Mouse (Mus musculus) intestine, embryonic 16.5 days (tissue): ENCODE measurements around the gene Flrt3. TPM values are rescaled to one million over a fixed set of nuclear protein-coding genes. Genes with fewer than 3 reads are reported as not detected.

Source experiments
- ATAC-seq: fragments of 200-750 bp; cut with Nextera tagmentation; 2 replicates; pipeline ENCODE4 v1.8.0; 2017; ENCODE audit warnings: moderate TSS enrichment, moderate library complexity
- H3K27ac ChIP-seq: fragments of 300-500 bp; sonication (generic); 2 replicates; pipeline ENCODE4 v1.5.1; 2014; ENCODE audit warnings: mild to moderate bottlenecking, low read length
- H3K27me3 ChIP-seq: fragments of 300-500 bp; sonication (generic); replicated peaks from 2 replicates; pipeline ENCODE4 v1.6.1; 2014; ENCODE audit warnings: low read length, control low read depth, mixed read lengths; ENCODE audit not compliant: control insufficient read depth, insufficient read depth
- H3K36me3 ChIP-seq: fragments of 300-500 bp; sonication (generic); 2 replicates; pipeline ENCODE4 v1.6.1; 2014; ENCODE audit warnings: low read length, control low read depth; ENCODE audit not compliant: control insufficient read depth, insufficient read depth
- H3K4me1 ChIP-seq: fragments of 300-500 bp; sonication (generic); 2 replicates; pipeline ENCODE4 v1.6.1; 2014; ENCODE audit warnings: low read length, control low read depth, mixed read lengths; ENCODE audit not compliant: control insufficient read depth, insufficient read depth
- H3K4me2 ChIP-seq: fragments of 300-500 bp; sonication (generic); 2 replicates; pipeline ENCODE4 v1.6.1; 2014; ENCODE audit warnings: low read depth, low read length, control low read depth
- H3K4me3 ChIP-seq: fragments of 300-500 bp; sonication (generic); 2 replicates; pipeline ENCODE4 v1.5.1; 2014; ENCODE audit warnings: mild to moderate bottlenecking, low read length
- H3K9ac ChIP-seq: fragments of 300-500 bp; sonication (generic); 2 replicates; pipeline ENCODE4 v1.6.1; 2014; ENCODE audit warnings: low read depth, low read length
- H3K9me3 ChIP-seq: fragments of 300-500 bp; sonication (generic); 2 replicates; pipeline ENCODE4 v1.6.1; 2016; ENCODE audit warnings: low read length, control low read depth; ENCODE audit not compliant: control insufficient read depth
- WGBS: fragments of 180-500 bp; shearing (Covaris S2); extraction: QIAGEN DNeasy Blood & Tissue Kit; methylation state at CpG from one replicate; pipeline ENCODE4 v1.1.7; 2014; 5-methylcytosine and 5-hydroxymethylcytosine counted together
- polyA plus RNA-seq: library from polyadenylated mRNA; unstranded; fragments of >200 nt; fragmentation: Nextera tagmentation; extraction: Ambion mirVana; gene quantifications from 2 replicates; pipeline ENCODE4 v1.2.1, GENCODE M21; 2015

The Flrt3 gene
- polyA plus RNA-seq, 1 experiment from 2014 or later, result 30.4 TPM

DNA sequence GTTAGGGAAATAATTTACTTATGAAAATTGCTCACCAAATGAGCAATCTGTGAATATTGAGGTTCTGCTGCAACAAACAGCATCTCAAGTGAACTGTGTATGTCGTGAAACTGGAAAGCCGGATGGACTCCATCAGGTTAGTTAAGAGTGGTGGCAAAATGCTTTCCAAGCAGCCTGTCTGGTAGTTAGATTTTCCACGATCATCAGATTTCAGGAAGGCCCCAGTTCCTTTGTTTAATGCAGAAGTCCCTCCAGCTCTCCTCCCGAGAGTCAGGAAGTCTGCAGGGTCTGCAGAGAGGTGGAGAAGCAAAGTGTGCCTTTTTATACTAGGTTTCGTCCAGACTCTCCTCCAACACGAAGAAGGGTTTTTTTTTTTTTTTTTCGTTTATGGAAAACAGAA, 4.4 kb downstream of the Flrt3 start:
- H3K4me2 ChIP-seq, result no peak overlapping the region
- H3K9me3 ChIP-seq, result no peaks in the 10 kb centered on the region
- H3K27me3 ChIP-seq, result no peaks in the 10 kb centered on the region
- ATAC-seq, result no peak
- H3K27ac ChIP-seq, result no peak overlapping the region
- no peak overlapping the region for H3K4me3 ChIP-seq
- H3K9ac ChIP-seq, result no peak overlapping the region
- H3K4me1 ChIP-seq, result peaks cover 7% of the 10 kb centered on the region
- WGBS, result 39% methylated on average over 7 of the region's 7 CpGs
- H3K36me3 ChIP-seq, result no peaks in the 10 kb centered on the region

DNA sequence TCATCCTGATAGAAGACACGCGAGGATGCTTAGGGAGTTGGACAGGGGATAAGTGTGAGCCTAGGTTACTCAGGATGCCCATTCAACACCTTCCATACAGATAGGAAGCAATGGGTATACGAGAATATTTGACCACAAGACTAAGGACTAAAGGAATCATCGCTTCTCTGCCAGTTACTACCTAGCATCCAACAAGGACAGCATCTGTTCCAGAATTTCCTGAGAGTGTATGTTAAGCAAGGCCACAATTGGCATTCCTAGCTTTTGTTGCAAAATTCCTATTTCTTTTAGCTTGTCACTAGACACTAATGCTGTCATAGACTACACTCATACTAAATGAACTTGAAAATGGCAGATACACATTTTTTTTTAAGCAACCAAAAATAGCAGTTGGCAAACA, 6.9 kb downstream of the Flrt3 start:
- H3K27ac ChIP-seq, result no peak overlapping the region
- peaks cover 3% of the 10 kb centered on the region; the same call in 1 of the 2 replicates for H3K36me3 ChIP-seq
- no peaks in the 10 kb centered on the region for H3K9me3 ChIP-seq
- H3K4me2 ChIP-seq, result no peak overlapping the region
- H3K4me3 ChIP-seq, result no peak overlapping the region
- no peak overlapping the region for H3K9ac ChIP-seq
- WGBS, result 90% methylated on average over 4 of the region's 4 CpGs
- ATAC-seq, result no peak
- H3K4me1 ChIP-seq, result peaks cover 7% of the 10 kb centered on the region
- H3K27me3 ChIP-seq, result no peaks in the 10 kb centered on the region

DNA sequence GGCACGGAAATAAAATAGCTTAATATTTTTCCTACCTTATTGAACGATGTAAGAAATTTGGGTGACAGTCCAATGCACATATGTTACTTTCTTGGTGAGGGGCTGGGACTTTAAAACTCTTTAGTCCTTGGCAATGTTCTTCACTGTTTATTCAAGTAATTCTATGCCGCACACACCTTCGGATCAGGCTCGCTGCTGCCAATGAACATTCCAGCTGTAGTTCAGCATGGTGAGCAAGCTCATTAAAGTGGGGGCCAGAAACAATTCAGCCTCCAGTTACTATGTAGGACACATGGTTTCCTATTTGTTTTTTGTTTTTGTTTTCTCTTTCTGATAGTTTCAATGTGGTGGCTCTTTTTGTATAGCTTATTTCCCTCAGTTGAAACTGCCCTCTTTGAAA, 8.6 kb downstream of the Flrt3 start:
- ATAC-seq, result no peak
- Histone ChIP-seq H3K4me1 (peaks cover 6% of the 10 kb centered on the region), H3K4me3 (no peak overlapping the region), H3K9me3 (no peaks in the 10 kb centered on the region), H3K27me3 (no peaks in the 10 kb centered on the region), H3K27ac (no peak overlapping the region), H3K9ac (no peak overlapping the region), H3K4me2 (no peak overlapping the region), H3K36me3 (peaks cover 3% of the 10 kb centered on the region; the same call in 1 of the 2 replicates)
- 80% methylated on average over 5 of the region's 5 CpGs for WGBS

DNA sequence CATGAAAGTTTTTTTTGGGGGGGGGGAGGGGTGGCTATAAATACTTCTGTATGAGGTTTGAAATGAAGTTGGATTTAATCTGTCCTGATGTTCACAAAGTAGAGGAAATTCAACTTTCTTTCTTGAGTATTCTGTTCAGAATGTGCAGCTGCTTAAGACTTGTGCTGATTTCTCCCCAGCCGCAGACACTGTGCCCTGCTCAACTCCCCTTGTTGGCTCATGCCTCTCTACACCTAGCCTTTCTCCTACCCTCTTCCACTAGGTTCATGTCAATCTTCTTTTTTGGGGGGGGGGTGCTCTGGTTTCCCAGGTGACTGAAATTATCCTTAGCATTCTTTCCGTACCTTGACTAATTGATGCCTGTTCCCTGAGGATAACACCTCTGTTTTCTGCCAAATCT, 17.3 kb downstream of the Flrt3 start:
- H3K4me1 ChIP-seq, result no peaks in the 10 kb centered on the region
- ATAC-seq, result no peak
- no peak overlapping the region for H3K4me3 ChIP-seq
- 86% methylated on average over 2 of the region's 2 CpGs for WGBS
- no peaks in the 10 kb centered on the region for H3K36me3 ChIP-seq
- H3K9me3 ChIP-seq, result no peaks in the 10 kb centered on the region
- no peak overlapping the region for H3K4me2 ChIP-seq
- H3K27ac ChIP-seq, result no peak overlapping the region
- H3K9ac ChIP-seq, result no peak overlapping the region
- H3K27me3 ChIP-seq, result no peaks in the 10 kb centered on the region

DNA sequence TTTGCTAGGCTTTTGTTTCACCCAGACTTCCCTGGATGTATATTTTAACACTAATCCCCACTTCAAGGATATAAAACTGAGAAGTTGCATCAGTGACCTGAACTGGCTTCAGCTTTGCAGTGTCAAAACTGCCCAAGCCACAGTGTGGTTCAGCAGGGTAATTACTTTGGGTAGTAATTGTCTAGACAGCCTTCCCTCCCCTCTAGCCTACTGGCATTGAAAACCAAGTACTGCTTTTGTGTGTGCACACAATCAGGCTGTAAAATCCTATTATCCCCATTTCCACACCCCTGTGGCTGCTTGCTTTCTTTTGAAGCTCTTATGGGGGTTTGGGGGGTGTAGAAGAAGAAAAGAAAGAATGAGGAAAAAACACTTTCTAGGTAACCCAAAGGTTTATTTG, 17.8 kb downstream of the Flrt3 start:
- H3K4me3 ChIP-seq, result no peak overlapping the region
- ATAC-seq, result no peak
- H3K9me3 ChIP-seq, result no peaks in the 10 kb centered on the region
- H3K27me3 ChIP-seq, result no peaks in the 10 kb centered on the region
- H3K36me3 ChIP-seq, result no peaks in the 10 kb centered on the region
- no peaks in the 10 kb centered on the region for H3K4me1 ChIP-seq
- H3K9ac ChIP-seq, result no peak overlapping the region
- no peak overlapping the region for H3K27ac ChIP-seq
- no peak overlapping the region for H3K4me2 ChIP-seq

DNA sequence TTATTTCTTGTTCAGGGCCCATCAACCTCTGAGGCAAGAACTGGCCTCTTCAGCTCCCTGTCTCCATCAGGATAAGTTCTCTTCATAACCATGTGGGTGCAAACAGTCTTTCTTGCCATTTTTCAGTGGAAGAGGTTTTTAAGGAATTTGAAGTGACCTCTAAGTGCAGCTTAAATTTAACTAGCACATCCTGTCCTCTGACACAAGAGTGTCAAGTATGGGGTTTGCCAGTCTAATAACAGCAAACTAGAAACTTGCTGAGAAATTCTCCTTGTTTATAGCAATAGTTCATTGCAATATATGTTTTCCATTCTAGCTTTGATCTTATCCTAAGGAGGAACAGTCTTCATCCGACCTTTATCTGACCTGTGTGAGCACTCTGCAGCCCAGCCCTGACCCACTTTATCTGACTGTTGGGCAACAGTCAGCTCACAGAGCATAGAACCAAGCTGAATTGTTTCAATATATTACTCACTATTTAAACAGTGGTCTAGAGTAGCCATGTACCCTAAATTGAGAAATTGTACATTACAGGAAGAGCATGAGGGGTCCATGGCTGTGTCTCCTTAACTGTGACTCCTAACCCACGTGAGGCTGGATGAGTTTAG, 49.4 kb downstream of the Flrt3 start:
- no peak overlapping the region for H3K4me2 ChIP-seq
- no peaks in the 10 kb centered on the region for H3K4me1 ChIP-seq
- H3K9ac ChIP-seq, result no peak overlapping the region
- no peaks in the 10 kb centered on the region for H3K36me3 ChIP-seq
- H3K9me3 ChIP-seq, result no peaks in the 10 kb centered on the region
- WGBS, result 69% methylated on average over 2 of the region's 2 CpGs
- no peak overlapping the region for H3K27ac ChIP-seq
- H3K4me3 ChIP-seq, result no peak overlapping the region
- no peaks in the 10 kb centered on the region for H3K27me3 ChIP-seq
- ATAC-seq, result no peak

DNA sequence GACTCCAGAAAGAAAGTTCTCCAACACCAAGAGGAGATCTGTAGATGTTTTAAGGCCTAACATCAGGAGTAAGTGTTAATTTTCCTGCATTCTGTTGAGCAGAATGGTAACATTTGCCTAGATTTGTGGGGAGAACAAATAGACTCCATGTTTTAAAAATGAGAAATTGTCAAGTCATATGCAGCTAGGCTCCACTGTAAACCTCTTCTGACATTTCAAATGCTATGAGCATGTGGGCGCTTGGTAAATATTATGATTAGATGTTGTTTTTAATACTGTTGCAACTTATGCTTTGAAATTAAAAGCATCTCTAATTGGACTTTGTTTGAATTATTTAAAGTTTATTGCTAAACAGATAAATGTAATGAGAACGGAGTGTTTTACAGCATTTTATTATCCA, 55.8 kb downstream of the Flrt3 start:
- H3K27ac ChIP-seq, result no peak overlapping the region
- no peak for ATAC-seq
- no peak overlapping the region for H3K9ac ChIP-seq
- no peaks in the 10 kb centered on the region for H3K9me3 ChIP-seq
- H3K4me1 ChIP-seq, result no peaks in the 10 kb centered on the region
- H3K27me3 ChIP-seq, result no peaks in the 10 kb centered on the region
- no peaks in the 10 kb centered on the region for H3K36me3 ChIP-seq
- WGBS, result 80% methylated on average over 2 of the region's 2 CpGs
- no peak overlapping the region for H3K4me3 ChIP-seq
- no peak overlapping the region for H3K4me2 ChIP-seq
